Mouse (Mus musculus): ENCODE data around the gene Gm49425. TPM values are rescaled to one million over a fixed set of nuclear protein-coding genes. Genes with fewer than 3 reads are reported as not detected.

Gene Gm49425
- total RNA-seq, 1 experiment from 2014 or later = not detected

DNA sequence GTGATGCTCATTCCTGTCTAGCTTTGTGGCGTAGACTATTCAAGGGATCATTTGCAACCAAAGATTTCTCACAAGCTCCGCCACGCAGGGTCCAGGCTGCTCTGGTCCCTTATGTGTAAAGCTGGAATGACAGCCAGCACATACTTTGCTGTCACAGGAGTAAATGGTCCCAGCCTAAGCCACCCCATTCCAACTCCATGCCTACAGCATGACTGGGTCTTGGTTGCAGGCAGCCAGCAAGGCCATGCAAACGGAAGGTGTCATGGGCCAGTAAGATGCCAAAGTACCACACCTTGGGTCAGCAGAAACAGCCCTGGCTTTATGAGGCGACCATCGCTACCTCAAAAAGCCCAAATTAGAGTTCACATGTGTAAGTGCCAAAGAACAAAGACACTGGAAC, 23.3 kb downstream of the Gm49425 start:
- no peak for ATAC-seq (replicated peaks; ENCODE audit: low read depth, poor library complexity, severe bottlenecking)

DNA sequence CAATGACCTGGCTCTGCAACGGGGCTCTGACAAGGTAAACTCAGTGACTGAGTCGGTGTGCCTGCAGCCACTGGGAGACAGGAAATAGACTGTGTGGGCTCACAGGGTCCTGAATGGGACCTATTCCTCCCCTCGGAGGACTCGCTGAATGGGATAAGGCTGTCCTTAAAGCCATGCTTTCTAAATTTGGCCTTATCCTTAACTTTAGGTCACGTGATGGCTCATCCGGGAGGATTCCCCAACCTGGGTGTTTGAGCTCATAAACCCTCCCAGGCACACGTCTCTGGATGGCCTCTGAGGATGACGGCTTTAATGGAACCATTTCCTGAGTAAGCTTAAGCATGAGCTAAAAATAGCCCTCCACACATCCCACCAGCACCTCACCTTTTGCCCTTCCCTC, 24.3 kb downstream of the Gm49425 start:
- no peak for ATAC-seq (replicated peaks; ENCODE audit: low read depth, poor library complexity, severe bottlenecking)

DNA sequence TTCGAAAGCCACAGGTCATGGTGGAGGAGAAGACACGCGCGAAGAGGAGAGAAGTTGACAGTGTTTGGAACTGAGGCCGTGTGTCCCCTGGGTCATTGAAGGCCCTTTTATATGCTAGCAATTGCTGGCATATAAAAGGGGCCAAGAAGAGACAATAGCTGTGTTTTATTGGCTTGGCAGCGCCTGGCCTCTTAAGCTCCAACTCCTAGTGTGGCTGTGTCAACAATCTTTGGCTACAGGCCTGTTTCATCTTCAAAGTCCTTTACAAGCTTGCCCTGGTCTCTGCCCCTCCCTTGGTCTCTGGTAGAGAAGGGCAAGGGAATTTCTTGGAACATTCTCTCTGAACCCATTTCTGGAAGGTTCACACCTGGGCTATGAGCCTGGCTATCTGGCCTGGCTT, 25.6 kb downstream of the Gm49425 start, which contains the start of gene Krt83:
Gene Krt83, minus strand, starts transcription at position 82 of the 400 bp plus-strand sequence.
- no peak for ATAC-seq (replicated peaks; ENCODE audit: low read depth, poor library complexity, severe bottlenecking)

DNA sequence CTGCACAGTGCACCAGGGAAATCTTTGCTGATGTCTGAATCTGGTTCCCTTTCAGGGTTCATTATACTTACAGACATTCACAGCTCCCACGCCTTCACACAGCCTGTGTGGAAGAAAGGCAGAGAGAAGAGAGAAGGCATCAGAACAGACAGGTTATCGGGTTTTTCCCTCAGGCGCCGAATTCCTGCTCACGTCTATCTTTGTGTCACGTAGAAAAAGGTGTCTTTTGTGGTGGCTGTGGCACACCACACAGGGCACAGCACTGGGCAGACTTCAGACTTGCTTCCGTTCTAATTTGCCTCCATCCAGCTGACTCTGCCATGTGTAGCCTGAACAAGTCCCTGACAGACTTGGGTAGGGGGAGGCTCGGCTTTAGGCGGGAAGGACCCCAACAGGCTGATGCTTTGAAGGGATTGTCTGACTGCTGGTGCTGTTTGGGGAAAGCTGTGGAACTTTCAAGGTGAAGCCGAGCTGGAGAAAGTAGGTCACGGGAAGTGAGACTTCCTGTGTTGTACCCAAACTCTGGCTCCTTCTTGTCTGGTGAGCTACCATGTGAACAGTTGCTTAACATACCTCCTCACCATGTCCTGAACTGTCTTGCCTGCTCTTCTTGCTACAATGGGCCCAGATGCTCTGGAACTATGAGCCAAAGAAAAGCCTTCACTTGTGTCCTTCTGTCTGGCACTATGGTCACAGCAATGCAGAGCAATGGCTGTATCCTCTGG, 31.0 kb downstream of the Gm49425 start:
- ATAC-seq (replicated peaks; ENCODE audit: low read depth, poor library complexity, severe bottlenecking) = no peak

DNA sequence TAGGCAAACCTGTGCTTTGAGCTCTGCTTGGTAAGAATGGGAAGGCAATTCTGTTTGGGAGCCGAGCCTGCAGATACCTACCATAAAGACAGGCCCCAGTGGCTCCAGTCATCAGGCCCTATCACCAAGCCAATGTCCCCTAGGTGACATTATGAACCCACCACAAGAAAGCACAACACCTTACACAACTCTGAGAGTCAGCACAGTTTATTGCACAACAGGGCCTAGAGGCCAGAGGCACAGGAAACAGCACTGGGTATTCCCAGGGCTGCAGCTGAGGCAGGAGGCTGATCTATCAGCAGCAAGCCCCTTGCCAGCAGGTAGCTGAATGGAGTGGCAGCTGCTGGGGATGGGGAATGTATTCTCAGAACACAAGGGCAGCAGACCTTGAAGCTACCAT, 32.1 kb downstream of the Gm49425 start:
- 0 out of 2 replicates have a peak, but pooled peaks have one; percentile 19 for ATAC-seq (replicated peaks; ENCODE audit: low read depth, poor library complexity, severe bottlenecking)

DNA sequence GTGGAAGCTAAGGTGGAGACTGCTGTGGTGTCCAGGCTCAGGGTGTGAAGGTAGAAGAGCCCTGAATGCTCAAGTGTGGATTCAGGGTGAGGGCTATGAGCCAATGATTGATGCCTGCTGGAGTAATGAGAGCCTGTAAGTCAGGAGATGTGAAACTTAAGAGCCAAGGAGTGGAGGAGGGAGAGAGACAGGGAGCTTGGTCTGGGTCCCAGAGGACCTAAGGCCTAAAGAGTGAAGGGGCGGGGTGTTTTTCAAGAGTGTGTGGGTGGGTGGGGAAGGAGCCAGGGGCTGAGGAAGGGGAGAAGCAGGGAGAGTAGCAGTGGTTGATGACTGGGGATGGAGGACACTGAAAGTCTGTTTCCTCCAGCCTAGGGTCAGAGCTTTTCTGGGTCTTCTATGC, 33.4 kb downstream of the Gm49425 start:
- ATAC-seq (replicated peaks; ENCODE audit: low read depth, poor library complexity, severe bottlenecking) = no peak

DNA sequence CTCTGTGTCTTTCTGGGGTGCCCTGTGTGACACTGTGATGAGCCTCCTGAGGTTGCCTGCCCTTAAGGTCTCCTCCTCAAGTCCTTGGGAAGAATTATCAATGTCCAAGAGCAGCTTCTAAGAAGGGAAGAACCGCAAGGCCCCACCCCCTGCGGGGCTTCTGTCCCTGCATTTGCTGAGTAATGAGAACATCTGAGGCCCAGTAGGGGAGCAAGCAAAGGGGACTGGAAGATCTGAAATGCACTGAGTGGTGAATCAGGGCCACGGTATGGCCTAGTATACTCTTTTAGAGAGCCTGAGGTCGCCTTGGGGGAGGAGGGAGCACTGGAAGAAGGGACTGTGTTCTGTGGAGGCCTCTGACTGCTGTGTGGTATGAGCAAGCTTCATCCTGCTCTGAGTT, 35.0 kb downstream of the Gm49425 start:
- ATAC-seq (replicated peaks; ENCODE audit: low read depth, poor library complexity, severe bottlenecking) = no peak

DNA sequence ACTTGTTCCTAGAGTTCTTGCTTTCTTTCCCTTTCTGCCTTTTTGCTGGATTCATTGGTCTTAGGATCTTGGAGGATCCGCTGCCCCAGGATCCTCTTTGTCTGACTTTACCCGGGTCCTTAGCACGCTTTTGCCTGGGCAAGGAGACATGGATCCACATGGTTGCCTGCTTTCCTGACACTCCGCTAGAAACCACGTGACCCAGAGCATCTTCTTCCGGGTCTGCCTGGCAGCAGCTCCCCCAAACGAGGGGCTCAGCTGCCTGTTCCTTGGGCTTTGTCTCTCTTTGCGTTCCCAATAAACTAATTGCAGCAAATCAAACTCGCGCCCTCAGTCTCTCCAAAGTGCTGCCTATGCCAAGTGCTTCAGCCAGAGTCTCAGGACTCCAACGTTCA, 37.4 kb downstream of the Gm49425 start:
- ATAC-seq (replicated peaks; ENCODE audit: low read depth, poor library complexity, severe bottlenecking) = no peak

DNA sequence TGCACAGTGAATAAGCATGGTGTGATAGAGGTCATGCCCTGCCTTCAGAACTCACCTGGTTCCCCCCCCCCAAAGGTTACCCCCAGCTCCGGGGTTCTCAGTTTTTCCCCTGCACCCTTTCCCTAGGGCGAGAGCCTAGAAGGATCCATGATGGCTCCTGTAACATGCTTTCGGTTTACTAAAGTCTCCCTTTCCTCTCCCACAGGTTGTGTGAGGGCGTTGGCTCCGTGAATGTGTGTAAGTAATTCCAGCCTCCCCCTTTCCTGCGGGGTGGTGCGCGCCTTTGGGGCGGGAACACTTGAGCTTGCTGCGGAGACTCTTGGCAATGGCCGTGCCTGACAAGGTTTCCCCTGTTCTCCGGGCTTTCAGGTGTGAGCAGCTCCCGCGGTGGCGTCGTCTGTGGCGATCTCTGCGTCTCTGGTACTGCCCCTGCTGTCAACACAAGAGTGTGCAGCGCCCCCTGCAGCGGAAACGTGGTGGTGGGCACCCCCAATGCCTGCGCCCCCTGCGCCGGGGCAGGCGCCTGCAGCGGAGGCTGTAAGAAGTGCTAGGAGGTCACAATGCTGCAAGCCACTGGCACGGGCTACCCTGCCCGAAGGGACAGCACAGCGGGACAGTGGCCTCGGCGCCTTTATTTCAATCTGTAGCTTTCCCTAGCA, 37.9 kb downstream of the Gm49425 start:
- ATAC-seq (replicated peaks; ENCODE audit: low read depth, poor library complexity, severe bottlenecking) = peak; percentile 80

DNA sequence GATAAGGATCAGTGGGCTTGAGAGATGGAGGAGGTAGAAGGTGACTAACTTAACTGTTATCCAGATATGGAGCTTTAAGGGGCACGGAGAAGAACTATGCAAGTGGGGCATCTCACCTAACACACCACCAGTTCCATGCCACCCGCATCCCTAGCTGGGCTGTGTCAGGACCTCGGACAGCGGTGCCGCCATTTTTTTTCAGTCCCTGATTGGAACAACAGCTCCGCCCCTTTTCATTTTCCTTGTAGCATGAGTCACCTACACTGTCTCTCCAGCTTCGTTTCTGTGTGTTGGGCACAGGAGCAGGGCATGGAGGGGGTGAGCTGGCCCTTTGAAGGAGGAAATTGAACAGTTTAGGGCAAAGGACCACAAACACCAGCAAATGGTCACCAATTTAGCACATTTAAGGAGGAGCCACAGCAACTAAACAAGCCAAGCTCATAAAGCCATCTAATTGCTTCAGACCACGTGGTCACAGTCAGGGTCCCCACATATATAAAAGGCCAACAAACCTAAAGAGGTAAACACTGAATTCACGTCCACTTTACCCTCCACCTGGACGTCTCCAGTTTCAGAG, 44.0 kb downstream of the Gm49425 start, which contains the start of gene Krt86:
Gene Krt86, plus strand, starts transcription at position 527 of the 577 bp plus-strand sequence.
- peak; percentile 84 for ATAC-seq (replicated peaks; ENCODE audit: low read depth, poor library complexity, severe bottlenecking)

DNA sequence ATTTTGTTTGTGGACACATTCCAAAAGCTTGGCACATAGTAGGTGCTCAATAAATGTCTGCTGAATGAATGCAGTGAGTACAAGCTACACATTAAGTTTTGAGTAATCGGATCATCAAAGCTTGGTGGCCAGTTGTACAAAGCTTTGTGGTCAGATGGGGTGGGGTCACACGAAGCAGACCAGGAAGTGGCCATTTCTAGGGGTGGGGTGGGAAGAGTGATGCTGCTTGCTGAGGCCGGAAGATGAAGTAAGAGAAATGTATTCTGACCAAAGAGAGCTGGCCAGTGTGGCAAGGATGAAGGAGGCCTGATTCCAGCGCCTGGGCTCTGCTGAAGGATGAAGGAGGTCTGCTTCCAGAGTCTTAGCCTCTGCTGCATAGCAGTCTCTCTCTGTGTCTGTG, 48.0 kb downstream of the Gm49425 start:
- no peak for ATAC-seq (replicated peaks; ENCODE audit: low read depth, poor library complexity, severe bottlenecking)

Other genes starting within 250 kb of the Gm49425 start
- gene Atg101, start 233.0 kb downstream of the Gm49425 start, total RNA-seq (2017) = 30.7 and 34.8 TPM in 2 replicates
- 0.78 TPM in 1 of 2 replicates, not detected in the other for gene 6030408B16Rik, start 224.0 kb downstream of the Gm49425 start, total RNA-seq (2017)
- gene Krt80, start 147.1 kb downstream of the Gm49425 start, total RNA-seq (2017) = 1.5 and 1.7 TPM in 2 replicates
- gene Krt7, start 106.2 kb downstream of the Gm49425 start, total RNA-seq (2017) = 0.96 and 4.9 TPM in 2 replicates
- 0.09 TPM in 1 of 2 replicates, not detected in the other for gene Krt87, start 78.5 kb downstream of the Gm49425 start, total RNA-seq (2017)
- not detected in 2 replicates for gene Krt88, start 69.5 kb downstream of the Gm49425 start, total RNA-seq (2017)
- gene Krt81, start 53.5 kb downstream of the Gm49425 start, total RNA-seq (2017) = not detected in 2 replicates
- not detected in 2 replicates for gene Krt86, start 43.8 kb downstream of the Gm49425 start, total RNA-seq (2017)
- not detected in 2 replicates for gene Krt83, start 25.7 kb downstream of the Gm49425 start, total RNA-seq (2017)
- not detected in 2 replicates for gene Krt84, start 15.6 kb upstream of the Gm49425 start, total RNA-seq (2017)
- not detected in 2 replicates for gene Krt82, start 33.4 kb upstream of the Gm49425 start, total RNA-seq (2017)
- not detected in 2 replicates for gene Krt90, start 45.7 kb upstream of the Gm49425 start, total RNA-seq (2017)
- not detected in 2 replicates for gene Krt75, start 56.6 kb upstream of the Gm49425 start, total RNA-seq (2017)
- not detected in 2 replicates for gene Gm5414, start 110.9 kb upstream of the Gm49425 start, total RNA-seq (2017)
- not detected in 2 replicates for gene Gm5478, start 130.1 kb upstream of the Gm49425 start, total RNA-seq (2017)
- gene Krt6b, start 163.0 kb upstream of the Gm49425 start, total RNA-seq (2017) = not detected in 2 replicates
- gene Krt6a, start 177.0 kb upstream of the Gm49425 start, total RNA-seq (2017) = not detected in 2 replicates
- gene Krt5, start 195.6 kb upstream of the Gm49425 start, total RNA-seq (2017) = not detected in 2 replicates
- not detected in 2 replicates for gene Krt71, start 225.8 kb upstream of the Gm49425 start, total RNA-seq (2017)

Data from common myeloid progenitor, adult 5-6 weeks (primary cell).